13 mouse cellular contexts compared by ENCODE assay signal in genomic region chr9:79970659-79971118, GRCm38 (mm10). TPM values are rescaled to one million over a fixed set of nuclear protein-coding genes. Genes with fewer than 3 reads are reported as not detected.
DNase-seq lines count a peak whose midpoint lies in the region; ATAC-seq lines count a peak whose summit lies in the region.
"Had no signal": no experiment of that assay in that cellular context is flagged by ENCODE, and none has a peak within 500 bp of the region (broad histone marks: within the 10 kb centered on the region; RNA-seq: fewer than 3 reads in every experiment).

No protein-coding gene starts in this region.

- no peak overlapping the region for H3K27ac ChIP-seq in midbrain, embryonic 13.5 days
- H3K27ac ChIP-seq in neural tube, embryonic 15.5 days (replicated peaks) = no peak overlapping the region
- H3K27ac ChIP-seq: limb, embryonic 13.5 days; neural tube, embryonic 12.5 days had no signal

- H3K9ac ChIP-seq in midbrain, embryonic 13.5 days (replicated peaks) = no peak overlapping the region
- no peak overlapping the region for H3K9ac ChIP-seq in neural tube, embryonic 15.5 days (replicated peaks)
- H3K9ac ChIP-seq: limb, embryonic 13.5 days; neural tube, embryonic 12.5 days had no signal

- no peak overlapping the region for H3K4me2 ChIP-seq in midbrain, embryonic 13.5 days (replicated peaks)
- no peak overlapping the region for H3K4me2 ChIP-seq in neural tube, embryonic 15.5 days
- H3K4me2 ChIP-seq: limb, embryonic 13.5 days; neural tube, embryonic 12.5 days had no signal

- no peaks in the 10 kb centered on the region for H3K27me3 ChIP-seq in midbrain, embryonic 13.5 days
- H3K27me3 ChIP-seq in neural tube, embryonic 15.5 days (replicated peaks) = no peaks in the 10 kb centered on the region
- H3K27me3 ChIP-seq: limb, embryonic 13.5 days; neural tube, embryonic 12.5 days had no signal

- 80% methylated on average over 8 of the region's 8 CpGs for WGBS in midbrain, embryonic 13.5 days
- 68% methylated on average over 8 of the region's 8 CpGs for WGBS in neural tube, embryonic 15.5 days

- H3K4me1 ChIP-seq in midbrain, embryonic 13.5 days (replicated peaks) = no peaks in the 10 kb centered on the region
- no peaks in the 10 kb centered on the region for H3K4me1 ChIP-seq in neural tube, embryonic 15.5 days
- H3K4me1 ChIP-seq: neural tube, embryonic 12.5 days had no signal

- peak; percentile 65 for ATAC-seq in megakaryocyte progenitor cell, adult 5-6 weeks (replicated peaks; ENCODE audit: poor library complexity)
- ATAC-seq in midbrain, embryonic 13.5 days = no peak
- ATAC-seq in neural tube, embryonic 15.5 days (ENCODE audit: low FRiP score) = no peak
- ATAC-seq: forebrain, embryonic 16.5 days; hindbrain, embryonic 16.5 days had no signal

- H3K36me3 ChIP-seq in midbrain, embryonic 13.5 days = no peaks in the 10 kb centered on the region
- H3K36me3 ChIP-seq in neural tube, embryonic 15.5 days = no peaks in the 10 kb centered on the region
- H3K36me3 ChIP-seq: limb, embryonic 13.5 days; neural tube, embryonic 12.5 days had no signal

- H3K9me3 ChIP-seq in midbrain, embryonic 13.5 days = no peaks in the 10 kb centered on the region
- no peaks in the 10 kb centered on the region for H3K9me3 ChIP-seq in neural tube, embryonic 15.5 days (replicated peaks)
- H3K9me3 ChIP-seq: limb, embryonic 13.5 days; neural tube, embryonic 12.5 days had no signal

- no peak overlapping the region for H3K4me3 ChIP-seq in midbrain, embryonic 13.5 days (replicated peaks)
- H3K4me3 ChIP-seq in neural tube, embryonic 15.5 days (replicated peaks) = no peak overlapping the region
- H3K4me3 ChIP-seq: limb, embryonic 13.5 days; neural tube, embryonic 12.5 days had no signal

- DNase-seq in heart, adult 18-20 months = peak; percentile 59 to 73
- DNase-seq in heart, adult 8-10 months (ENCODE audit: low spot score) = no peak
- peak; percentile 54 for DNase-seq in MN1 (ENCODE audit: low spot score)
- DNase-seq in heart, postnatal 10 days = peak; percentile 59 to 61
- DNase-seq in spleen, postnatal 14 days (ENCODE audit: low spot score in 2 of 2) = no peak
- DNase-seq: cerebellum, postnatal 25 days had no signal

- intact Hi-C loops in heart, postnatal 10 days (cut with DNase I) = no loop called here

RNA-seq across cellular contexts. Expression of gene Filip1, which starts 42.0 kb away (rescaled TPM):
- total RNA-seq in heart, adult 18-20 months (2021) = 10 to 100 TPM; 79.3 to 88.2 TPM
- 100 to 1,000 TPM; 107 to 134 (median 116) TPM for total RNA-seq in heart, adult 8-10 months (2022)
- 100 to 1,000 TPM; 129 to 143 TPM for total RNA-seq in heart, postnatal 10 days (2021)
- total RNA-seq in megakaryocyte progenitor cell, adult 5-6 weeks (2015) = 0.66 and 1.3 TPM in 2 replicates
- 0.58 and 2.3 TPM in 2 replicates for total RNA-seq in megakaryocyte progenitor cell, adult 5-6 weeks (2017)
- 4.6 and 5.0 TPM in 2 replicates for polyA plus RNA-seq in midbrain, embryonic 13.5 days (2015; fragmentation: Nextera tagmentation; extraction: Ambion mirVana)
- 3.0 and 3.9 TPM in 2 replicates for polyA plus RNA-seq in neural tube, embryonic 15.5 days (2015; fragmentation: Nextera tagmentation; extraction: Ambion mirVana)

Comparison
In these comparisons a context has a peak if more than half of its experiments do, and no peak if none do; other contexts are left out.
1. DNase-seq: peak in heart, adult 18-20 months (2 of 2), MN1 (single experiment) and heart, postnatal 10 days (2 of 2); none in heart, adult 8-10 months (single experiment) and spleen, postnatal 14 days (0 of 2).
2. RNA of gene Filip1, which starts 42.0 kb away (total RNA-seq): 129 to 143 TPM in heart, postnatal 10 days, 107 to 134 TPM in heart, adult 8-10 months and 79.3 to 88.2 TPM in heart, adult 18-20 months; 0.58 to 2.3 TPM in megakaryocyte progenitor cell, adult 5-6 weeks; every median in the first group is over 10 times any median in the second.